Mouse (Mus musculus) ovary, postnatal 14 days (tissue): ENCODE measurements around the gene Ralgapa2.

Experiments
- DNase-seq: peaks from one replicate; pipeline ENCODE4 v3.0.0; 2022; ENCODE audit warnings: low spot score

Gene Ralgapa2

DNA sequence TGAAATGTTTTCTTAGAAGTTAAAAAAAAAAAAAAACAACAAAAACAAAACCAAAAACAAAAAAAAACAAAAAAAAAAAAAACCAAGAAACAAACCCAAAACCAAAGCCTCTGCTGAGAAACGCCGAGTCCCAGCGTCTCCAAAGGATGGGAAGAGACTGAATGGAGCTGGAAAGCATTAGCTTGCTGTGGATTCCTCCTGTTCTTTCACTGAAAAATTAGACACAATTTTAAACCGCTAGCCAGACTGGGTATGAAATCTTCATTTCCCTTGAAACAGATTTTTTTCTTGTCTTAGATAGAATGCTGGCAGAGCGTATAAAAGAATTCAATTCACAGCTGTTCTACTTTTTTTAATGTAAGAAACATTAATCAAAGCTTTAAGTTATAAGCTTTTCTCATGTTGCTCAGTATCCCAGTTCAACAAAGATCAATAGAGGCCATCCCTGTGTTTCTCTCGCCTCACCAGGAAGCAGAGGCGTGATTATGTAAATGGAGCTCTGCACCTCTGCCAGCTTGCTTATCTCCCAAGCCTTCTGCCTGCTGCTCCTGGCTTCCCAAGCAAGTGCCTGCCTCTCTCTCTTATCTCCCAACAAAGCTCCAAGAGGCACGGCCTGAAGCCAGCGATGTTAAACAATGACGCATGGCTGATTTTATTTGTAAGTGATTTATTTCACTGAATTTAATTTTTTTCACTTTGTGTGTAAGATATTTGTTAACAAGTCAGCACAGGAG, 253.2 kb downstream of the Ralgapa2 start:
- DNase-seq, result no peak

DNA sequence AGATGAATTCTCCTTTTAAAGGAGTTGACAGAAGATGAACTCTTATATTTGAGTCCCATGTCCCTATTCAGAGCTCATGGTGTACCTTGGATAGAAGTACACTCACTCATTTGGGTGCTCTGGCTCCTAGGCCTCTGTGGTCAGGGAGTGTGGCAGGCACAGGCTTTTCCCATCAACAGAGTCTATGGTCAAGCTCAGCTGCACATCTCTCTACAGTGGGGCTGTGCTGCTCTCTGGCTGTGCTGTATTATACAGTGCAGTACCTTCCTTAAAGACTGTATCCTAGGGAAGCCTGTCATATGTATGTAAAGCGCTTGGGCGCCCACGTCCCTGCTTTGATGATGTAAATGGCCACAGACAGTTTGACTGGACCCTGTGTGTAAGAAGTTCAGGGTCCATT, 254.5 kb downstream of the Ralgapa2 start:
- DNase-seq, result no peak

DNA sequence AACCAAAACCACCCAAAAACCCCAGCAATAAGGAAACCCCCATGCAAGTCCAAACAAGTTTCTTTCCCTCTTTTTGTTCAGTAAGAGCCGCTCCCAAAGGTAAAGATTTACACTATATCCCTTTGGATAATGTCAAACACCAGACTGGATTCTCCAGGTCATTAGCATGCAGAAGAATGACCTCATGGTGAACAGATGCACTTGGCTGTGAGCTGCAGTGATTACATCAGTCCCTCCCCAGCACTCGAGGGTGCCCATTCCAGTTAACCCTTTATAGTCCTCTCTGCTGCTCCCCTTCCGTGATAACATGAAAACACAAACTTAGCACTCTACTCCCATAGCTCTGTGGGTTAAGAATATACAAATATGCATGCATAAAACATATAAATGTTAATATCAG, 255.1 kb downstream of the Ralgapa2 start:
- no peak for DNase-seq

DNA sequence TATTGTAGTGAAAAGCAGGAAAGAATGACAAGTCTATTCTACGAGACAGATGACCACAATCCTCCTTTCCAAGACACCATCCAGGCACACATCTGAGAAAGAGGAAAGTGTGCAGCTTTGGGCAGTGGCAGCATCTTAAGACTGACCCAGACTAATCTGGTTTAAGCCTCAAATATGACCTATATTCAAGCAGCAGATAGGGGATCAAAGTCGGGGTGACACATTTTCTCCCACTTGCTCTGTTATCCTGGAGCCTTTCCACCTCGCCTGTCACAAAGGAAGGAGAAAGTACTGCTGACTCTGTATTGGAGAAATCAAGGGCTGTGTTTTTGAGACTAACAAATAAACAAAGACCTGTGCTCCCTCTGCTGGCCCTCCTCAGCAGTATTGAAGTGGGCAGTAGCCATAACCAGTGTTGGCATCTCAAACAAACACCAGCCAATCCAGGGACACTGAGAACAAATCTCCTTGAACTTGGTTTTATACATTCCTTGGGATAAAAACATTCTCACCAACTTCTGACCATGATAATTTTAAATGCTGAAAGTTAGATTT, 255.7 kb downstream of the Ralgapa2 start:
- DNase-seq, result no peak

DNA sequence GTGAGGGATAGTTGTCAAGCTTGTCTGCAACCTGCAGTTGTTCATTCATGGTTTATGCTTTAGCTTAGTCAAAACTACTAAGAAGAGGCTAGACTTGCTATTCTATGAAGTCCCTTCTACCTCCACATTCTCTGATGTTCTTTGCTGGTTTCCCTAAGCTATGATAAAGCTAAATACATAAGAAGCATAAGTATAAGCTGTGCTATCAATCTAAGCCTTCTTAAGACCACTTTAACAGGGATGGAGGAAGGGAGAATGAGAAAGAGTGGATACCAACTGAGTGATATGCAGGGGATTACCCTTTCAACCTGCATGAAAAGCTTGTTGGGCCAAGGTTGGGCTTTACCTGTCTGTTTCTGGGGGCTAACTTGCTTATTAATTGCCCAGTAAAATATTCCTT, 256.5 kb downstream of the Ralgapa2 start:
- no peak for DNase-seq

DNA sequence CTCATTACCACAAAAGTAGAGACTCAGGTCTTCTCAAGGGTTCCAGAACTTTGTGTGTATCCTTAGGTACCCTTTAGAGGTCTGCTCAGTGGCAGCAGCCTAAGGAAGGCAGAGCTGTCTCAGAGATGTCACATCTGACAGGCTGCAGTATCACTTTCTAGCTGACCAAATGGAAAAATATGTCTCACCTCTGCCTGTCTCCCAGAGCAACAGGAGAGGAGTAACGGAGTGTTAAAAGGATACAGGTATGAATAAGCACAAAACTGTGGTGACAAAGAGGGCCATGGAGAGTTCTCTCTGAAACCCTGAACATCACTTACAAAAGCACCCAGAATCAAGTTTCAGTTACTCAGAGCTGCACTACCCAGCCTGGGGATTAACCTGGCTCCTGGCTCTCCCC, 257.8 kb downstream of the Ralgapa2 start:
- no peak for DNase-seq

DNA sequence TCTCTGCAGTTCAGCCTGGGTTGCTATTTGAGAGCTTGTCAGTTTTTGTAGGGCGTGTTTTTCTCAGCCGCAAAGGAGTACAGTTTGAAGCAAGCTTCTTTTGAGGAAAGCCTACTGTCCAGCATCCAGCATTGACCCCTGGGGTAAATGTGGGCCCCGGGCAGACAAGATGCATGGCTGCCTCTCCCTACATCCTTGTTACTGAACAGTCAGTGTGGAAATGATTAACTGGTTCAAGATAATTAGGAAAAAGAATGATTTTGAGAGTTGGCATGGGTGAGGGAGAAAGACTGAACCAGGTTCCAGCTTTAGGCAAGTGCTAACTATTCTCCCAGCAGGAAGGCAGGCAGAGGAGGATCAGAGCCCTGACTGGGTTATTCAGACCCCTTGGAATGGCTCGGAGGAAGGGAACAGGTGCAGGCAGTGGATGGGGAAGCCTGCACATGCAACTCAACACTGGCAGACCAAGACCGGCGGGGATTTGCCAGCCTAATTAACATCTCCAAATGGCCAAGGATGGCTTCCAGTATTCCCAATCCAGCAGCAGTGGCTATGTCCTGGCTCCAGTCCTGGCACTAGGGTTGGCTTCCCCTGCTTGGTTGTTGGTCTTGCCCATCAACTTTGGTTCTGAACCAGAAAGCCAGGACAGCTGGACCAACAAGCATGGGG, 261.8 kb downstream of the Ralgapa2 start:
- no peak for DNase-seq

DNA sequence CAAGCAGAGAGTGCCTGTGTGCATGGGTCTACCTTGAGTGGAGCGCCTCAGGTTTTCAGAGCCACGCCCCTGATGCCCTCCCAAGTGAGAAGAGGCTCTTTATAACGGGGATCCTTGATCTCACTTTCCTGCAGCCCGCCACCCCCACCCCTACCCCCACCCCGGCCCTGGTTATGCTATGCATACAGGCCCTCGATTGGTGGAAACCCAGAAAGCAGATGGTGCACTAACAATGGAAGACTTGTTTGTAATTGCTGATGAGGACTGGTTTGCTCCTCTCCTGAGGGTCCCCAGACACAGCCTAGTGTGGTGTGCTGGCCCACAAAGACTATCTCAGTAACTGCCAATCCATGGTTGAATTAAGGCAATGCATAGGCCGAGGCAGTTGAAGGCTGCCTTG, 263.1 kb downstream of the Ralgapa2 start:
- DNase-seq, result no peak

DNA sequence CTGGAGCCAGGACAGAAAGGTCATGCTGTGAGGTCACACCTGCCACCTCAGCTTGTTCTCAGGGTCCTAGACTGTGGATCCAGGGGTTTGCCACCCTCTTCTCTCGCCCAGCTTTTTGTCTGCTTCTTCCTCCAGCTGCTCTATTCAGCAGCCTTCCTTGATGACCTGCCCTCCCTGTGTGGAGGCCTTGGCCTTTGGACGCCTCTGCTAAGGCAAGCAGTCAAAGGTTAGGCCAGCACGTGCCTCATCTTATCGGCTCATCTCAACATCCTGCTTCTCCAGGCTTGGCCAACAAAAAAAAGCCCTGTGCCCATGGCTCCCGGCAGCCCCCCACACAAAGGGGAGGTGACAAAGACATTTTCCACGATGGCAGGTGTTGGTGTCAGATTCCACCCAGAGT, 264.6 kb downstream of the Ralgapa2 start:
- no peak for DNase-seq

DNA sequence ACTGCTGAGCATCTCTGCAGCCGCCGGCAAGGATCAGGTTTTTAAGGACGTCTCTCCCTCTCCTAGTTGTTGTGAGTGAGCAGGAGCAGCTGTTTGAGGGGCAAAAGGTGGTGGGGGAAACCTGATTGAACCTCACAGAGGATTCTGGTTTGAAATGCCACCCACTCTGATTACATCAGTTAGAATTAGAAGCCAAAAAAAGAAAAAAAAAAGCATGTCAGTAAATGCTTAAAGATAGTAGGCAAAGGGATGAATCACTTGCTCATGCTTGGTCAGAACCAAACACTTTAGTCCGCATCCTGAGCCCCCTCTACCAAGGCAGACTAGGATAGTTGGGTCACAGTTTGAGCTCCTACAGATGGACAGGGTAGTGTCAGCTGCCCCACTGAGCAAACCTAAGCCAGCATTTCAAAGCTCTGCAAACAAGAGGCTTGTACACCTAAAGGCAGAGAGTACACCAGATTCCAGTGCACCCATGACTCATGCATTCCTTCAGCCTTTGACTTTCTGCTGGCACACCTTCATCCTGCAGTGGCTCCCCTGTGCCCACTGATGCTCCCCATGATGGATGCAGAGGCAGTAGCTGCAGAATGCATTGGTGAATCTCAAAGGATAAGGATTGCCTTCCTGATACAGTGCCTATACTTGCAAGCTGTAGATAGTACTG, 265.6 kb downstream of the Ralgapa2 start:
- DNase-seq, result no peak

DNA sequence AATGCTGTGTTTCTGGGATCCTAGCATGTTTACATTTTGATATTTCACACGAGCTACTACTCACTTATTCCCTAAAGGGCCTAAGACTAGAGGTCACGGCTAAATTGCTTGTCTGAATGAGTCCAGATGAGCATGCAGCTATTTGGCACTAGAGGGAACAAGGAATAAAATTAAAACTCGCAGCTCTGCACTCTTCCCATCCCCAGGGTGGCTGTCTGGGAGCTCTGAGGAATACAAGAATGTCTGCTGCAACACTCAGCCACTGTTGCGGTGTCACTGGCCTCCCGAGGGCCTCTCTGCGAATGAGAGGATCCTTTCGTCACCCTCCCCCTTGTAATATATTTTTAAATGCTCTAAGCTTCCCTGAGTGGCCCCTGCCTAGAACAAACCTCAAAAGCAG, 266.7 kb downstream of the Ralgapa2 start:
- DNase-seq, result no peak

DNA sequence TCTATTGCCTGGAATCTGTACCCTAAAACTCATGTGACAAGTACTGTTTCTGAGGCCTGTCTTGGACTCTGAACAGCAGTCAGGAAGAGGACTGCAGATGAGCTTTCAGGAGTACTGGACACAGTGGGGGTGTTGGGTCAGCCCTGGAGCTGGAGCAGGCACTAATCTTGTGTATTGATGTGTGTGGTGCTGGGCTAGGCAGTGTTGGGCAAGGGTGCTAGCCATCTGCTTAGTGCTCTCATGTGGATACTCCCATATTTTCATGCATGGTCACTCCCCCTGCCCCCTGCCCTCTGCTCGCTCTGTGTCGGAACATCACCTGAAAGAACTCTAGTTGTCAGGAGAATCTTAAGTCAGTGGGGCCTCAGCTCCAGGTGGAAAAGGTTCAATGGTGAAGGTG, 268.1 kb downstream of the Ralgapa2 start:
- DNase-seq, result no peak

DNA sequence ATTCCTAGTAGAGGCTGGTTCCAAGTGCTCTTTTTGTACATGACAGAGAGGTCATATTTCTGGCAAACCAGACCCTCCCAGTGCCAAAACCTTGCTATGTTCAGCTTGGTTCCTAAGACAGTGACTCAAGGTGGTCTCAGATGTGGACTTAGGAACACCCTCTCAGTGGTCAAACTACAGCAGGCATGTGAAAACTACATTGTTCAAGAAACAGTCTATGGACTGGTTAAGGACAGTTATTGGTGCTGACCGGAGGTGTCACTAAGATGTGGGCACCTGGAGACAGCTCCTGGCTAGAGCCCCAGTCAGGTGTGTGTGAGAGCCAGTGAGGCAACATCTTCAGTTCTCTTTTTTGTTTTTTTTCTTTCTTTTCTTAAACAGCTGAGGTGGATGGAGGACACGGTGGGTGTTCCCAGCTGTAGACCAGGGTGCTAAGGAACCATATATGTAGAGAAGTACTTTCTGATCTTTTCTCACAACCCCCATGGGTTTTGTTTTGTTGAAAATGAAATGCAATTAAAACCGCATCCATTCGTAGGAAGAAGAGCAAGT, 272.9 kb downstream of the Ralgapa2 start:
- DNase-seq, result no peak

DNA sequence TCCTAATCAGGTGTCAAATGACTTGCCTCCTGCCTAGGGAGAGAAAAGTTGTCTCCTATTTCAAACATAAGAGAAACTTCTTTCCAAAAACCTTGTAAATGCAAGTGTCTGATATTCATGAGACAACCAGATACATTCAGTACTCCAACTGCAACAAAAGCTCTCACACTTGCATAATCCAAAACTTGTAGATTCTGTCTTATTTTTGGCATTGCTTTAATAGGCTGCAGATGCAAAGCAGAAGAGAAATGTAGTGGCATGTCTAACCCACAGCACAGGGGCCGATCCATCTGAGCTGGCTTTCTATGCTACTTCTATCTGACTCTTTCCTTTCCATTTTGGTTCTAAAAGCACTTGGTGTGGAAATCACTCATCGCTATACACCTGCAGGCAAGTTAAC, 280.7 kb downstream of the Ralgapa2 start:
- DNase-seq, result no peak

DNA sequence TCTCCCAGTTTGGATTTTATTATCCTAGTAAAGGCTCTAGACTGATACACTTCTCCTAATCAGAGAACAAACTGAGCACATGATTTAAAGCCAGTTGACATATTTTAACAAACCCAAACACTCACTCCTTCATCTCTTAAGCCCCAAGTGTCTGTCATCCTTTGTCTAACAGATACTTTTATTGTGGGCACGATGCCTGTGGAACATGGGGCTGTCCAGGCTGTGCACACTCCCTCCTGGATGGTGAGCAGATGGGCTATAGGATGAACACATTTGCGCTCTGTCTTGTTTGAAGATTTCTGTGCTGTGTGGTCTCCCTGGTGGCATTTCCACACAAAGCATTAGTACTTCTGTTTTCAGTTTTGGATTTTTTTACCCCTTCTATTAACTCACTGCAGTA, 283.7 kb downstream of the Ralgapa2 start:
- no peak for DNase-seq

DNA sequence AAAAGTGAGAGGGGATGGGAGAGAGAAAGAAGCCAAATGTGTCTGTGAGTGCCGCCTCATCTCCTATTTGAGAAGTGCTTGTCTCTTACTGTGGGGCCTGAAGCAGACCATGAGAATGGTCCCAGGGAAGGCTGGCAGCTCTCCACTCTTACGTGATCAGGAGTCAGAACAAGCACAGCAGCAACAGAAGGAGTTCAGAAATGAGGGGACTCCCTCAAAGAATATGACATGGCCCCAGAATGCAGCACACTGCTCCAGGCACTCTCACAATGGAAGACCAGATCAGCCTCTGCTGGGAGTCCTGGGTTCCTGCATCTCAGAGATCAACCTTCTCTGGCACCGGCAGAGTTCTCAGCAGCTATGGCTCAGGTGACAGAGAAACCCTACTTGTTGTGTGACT, 284.5 kb downstream of the Ralgapa2 start:
- DNase-seq, result no peak

DNA sequence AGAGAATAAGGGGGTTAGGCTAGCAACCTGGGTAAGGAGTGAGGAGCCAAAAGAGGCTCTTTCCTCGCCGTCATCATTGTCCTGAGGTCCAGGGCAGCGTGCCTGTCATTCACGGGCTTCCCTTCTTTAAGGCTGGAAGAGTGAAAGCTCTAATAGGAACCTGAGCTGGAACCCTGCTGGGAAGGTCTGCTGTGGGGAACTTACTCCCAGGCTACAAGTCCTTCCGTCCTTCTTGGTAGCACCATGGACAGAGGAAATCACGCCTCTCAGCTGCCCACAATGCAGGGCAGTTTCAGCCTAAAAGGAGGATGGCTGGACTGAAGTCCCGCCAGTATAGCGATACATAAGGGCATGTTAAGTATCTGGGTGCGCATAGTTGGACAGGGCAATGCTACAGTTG, 285.7 kb downstream of the Ralgapa2 start:
- peak; percentile 52 for DNase-seq

DNA sequence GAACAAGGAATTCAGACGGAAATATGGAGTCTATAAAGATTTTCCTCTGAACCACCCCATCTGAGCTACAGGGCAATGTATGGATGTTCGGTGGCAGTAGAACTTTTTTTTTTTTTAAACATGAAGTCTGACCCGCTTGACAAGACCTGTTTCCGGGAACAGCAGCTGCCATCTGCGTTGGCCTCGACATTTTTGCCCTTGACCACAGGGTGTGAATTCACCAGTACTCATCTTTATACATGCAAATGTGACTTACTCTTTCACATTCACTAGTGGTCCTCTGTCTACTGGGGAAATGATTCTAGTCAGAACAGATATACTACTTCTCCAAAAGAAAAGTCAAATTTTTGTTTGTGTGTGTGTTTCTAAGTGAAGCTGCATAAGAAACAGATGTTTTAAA, 286.3 kb downstream of the Ralgapa2 start:
- DNase-seq, result no peak

DNA sequence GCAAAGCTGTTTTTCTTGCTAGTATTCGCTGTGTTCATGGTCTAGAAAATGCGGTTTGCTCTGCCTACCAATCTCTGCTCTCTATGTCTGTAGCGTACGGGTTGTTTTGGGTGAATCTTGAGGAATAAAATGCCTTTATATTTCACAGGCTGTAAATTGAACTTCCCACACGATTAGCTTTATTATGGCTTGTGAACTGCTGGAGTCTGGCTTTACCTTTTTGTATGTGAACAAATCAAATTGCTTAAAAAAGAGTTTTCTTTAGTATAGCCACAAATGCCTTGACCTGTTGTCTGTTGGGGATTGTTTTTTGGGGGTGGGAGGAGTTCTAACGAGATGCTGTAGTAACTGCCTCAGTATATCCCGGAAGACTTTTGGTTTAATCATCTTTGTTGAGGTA, 288.0 kb downstream of the Ralgapa2 start:
- DNase-seq, result no peak

DNA sequence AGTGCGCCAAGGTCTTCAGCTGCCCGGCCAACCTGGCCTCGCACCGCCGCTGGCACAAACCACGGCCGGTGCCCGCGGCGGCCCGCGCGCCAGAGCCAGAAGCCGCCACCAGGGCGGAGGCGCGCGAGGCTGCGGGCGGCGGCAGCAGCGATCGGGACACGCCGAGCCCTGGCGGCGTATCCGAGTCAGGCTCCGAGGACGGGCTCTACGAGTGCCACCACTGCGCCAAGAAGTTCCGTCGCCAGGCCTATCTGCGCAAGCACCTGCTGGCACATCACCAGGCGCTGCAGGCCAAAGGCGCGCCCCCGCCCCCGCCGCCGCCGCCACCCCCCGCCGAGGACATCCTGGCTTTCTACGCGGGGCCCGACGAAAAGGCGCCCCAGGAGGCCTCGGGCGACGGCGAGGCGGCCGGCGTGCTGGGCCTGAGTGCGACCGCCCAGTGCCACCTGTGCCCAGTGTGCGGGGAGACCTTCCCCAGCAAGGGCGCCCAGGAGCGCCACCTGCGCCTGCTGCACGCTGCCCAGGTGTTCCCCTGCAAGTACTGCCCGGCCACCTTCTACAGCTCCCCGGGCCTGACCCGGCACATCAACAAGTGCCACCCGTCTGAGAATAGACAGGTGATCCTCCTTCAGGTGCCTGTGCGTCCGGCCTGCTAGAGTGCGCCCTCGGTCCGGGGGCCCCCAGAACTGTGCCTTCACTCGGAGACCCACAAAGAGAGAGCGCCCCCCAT, 288.8 kb downstream of the Ralgapa2 start:
- no peak for DNase-seq

DNA sequence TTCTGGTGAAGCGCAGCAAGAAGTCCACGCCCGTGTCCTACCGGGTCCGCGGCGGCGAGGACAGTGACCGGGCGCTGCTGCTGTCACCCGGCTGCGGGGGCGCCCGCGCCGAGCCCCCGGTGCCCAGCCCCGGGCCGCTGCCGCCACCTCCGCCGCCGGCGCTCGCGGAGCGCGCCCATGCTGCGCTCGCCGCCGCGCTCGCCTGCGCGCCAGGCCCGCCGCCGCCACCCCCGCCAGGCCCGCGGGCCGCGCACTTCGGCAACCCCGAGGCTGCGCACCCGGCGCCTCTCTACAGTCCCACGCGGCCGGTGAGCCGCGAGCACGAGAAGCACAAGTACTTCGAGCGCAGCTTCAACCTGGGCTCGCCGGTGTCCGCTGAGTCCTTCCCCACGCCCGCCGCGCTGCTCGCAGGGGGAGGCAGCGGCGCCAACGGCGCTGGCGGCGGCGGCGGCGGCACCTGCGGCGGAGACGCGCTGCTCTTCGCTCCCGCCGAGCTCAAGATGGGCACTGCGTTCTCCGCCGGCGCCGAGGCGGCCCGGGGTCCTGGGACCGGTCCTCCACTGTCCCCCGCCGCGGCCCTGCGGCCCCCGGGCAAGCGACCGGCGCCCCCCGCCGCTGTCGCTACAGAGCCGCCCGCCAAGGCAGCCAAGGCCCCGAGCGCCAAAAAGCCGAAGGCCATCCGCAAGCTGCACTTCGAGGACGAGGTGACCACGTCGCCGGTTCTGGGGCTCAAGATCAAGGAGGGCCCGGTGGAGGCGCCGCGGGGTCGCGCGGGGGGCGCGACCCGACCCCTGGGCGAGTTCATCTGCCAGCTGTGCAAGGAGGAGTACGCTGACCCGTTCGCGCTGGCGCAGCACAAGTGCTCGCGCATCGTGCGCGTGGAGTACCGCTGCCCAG, 289.6 kb downstream of the Ralgapa2 start:
- no peak for DNase-seq
